Mouse (Mus musculus): Measurements from ENCODE around the gene Hdac7.
A peak's percentile ranks its signal among the peaks of the same experiment; 100 is the strongest.

Hdac7 gene

DNA sequence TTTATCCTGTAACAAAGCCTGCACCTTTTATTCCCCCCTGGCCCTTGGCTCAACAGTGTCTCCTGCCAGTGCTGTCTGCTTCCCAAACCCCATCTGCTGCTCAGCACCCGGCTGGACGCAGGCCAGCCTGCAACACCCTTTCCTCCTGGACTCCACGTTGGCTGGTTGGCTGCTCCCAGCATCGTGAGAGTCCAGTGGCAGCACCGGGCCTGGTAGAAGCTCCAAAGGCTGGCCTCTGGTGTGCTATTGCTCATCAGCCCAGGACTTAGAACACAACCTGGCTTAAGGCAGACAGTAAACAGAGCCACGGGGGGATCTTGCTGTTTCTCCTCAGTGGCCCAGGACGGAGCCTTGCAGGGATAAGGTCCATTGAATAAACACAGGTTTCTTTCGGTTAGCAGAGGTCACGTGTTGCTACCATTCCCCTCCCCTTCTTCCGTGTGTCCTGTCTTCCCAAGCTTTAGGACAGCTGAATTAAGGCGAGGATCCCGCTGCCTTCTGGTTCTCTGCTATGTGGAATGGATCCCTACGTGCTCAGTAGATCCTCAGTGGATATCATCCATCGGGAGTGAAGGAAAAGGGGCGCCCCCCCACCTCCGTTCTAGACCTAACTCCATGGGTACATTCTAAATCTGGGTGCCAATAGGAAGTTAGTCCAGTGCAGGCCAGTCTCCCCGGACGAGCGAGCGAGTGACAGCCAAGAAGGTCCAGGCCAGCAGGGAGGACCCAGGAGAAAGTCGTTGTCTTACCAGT lies 30.7 kb downstream of the Hdac7 start:
- peak; percentile 89 to 90 for DNase-seq

DNA sequence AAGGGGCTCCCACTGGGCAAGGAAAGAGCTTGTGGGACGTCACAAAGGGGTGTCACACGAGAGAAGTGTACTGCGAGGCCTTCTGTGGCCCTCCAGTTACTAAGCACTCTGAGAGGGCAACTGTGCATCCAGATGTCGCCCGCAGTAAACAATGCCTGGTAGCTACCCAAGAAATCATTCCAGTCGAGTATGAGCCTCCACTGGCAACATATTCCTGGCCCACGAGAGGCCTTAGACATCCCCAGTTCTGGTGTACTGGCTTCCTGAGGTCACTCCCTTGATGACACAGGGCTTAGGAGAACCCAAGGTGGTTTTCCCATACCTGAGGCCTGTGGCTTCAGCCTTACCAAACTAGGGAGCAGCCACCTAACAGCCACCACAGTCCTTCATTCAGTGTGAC lies 31.4 kb downstream of the Hdac7 start:
- no peak for DNase-seq

DNA sequence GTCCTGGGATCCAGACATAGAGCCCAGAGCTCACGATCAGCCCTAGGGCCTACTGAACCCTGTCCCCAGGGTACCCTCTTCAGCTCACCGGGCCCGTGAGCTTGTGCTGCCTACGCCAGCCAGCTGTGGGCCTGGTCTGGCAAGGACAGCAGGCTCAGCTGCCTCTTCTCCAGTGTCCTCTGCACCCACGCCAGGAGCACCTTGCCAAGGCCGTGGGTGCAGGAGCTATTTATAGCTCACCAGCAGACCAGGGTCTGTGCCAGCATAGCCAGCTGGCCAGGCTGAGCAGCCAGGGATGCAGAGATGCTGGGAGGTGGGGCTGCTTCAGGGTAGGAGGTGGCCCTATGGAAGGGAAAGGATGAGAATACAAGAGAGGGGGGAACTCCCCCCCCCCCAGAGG lies 32.2 kb downstream of the Hdac7 start:
- peak; percentile 84 to 90 for DNase-seq

DNA sequence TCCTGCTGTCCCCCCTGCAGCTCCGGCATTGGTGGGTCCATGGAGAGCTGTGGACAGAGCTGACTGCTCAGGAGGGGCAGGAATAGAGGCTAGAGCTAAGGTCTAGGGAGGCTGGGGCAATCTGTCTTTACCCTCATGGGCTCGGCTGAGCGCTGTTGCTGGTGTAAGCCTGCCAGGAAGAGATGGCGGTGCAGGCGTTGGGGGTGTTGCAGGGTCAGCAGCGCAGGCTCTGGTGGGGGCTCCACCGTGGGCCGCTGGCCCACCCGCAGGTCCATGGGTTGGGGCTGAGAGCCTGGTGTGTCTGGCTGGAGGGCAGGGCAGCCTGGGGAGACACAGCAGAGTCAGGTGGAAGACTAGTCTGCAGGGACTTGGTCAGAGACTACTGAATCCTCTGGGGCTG lies 33.0 kb downstream of the Hdac7 start:
- DNase-seq: no peak

DNA sequence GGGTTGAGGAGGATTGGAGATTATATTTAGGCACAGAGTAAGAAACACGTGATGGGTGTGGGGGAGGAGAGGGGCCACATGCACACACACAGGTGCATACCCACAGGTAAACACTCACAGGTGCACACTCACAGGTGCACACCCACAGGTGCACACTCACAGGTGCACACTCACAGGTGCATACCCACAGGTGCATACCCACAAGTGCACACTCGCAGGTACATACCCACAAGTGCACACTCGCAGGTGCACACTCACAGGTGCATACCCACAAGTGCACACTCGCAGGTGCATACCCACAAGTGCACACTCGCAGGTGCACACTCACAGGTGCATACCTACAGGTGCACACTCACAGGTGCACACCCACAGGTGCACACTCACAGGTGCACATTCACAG lies 33.9 kb downstream of the Hdac7 start:
- no peak for DNase-seq

DNA sequence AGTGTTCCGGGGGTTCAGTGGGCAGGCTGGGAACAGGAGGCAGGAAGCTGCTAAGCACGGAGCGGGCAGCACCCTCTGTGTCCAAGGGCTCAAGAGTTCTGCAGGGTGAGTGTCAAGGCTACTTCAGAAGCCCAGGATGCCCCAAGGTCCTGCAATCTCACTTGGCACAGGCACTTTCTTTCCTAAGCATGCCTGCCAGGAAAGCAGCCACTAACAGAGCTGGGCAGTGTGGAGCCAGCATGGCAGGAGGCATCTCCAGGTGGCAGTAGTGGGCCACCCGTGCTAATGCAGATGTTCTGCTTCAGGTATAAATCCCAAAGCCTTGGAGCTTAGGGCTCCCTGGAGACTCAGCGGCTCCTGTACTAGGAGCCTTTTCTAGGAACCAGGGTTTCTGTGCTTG lies 34.4 kb downstream of the Hdac7 start:
- DNase-seq: no peak

DNA sequence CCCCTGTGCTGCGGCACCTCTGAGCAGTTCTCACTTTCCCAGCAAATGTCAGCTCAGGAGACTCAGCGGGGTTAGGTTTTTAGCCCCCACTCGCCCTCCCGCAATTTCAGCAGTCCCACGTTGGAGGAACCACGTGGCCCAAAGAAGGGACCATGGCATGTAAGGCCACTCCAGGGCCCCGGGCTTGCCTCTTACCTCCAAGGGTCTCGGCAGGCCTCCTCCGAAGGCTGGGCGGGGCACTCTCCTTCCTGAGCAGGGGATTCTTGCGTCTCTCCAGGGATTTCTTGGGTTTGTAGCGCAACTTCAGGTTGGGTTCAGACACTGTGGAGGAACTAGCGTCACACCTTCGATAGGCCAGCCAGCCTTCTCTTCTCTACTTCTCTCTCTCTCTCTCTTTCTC lies 35.1 kb downstream of the Hdac7 start:
- DNase-seq: no peak

DNA sequence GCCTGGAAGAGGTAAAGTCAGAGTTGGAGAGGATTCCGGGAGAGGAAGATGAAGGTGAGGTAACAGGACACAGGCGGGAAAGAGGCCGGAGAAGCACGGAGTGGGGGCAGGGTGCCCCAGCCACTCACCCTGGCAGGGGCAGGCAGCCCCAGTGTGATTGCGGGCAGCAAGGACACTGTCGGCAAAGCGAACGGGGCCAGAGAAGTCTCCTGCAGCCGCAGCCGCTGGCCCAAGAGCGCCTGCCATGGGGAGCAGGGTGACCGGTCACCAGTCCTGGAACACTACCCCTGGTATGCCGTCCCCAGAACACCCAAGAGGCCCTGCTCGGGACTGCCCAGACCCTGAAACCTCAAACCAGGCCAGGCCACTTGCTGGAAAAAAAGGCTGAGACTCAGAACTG lies 35.8 kb downstream of the Hdac7 start:
- DNase-seq: no peak

DNA sequence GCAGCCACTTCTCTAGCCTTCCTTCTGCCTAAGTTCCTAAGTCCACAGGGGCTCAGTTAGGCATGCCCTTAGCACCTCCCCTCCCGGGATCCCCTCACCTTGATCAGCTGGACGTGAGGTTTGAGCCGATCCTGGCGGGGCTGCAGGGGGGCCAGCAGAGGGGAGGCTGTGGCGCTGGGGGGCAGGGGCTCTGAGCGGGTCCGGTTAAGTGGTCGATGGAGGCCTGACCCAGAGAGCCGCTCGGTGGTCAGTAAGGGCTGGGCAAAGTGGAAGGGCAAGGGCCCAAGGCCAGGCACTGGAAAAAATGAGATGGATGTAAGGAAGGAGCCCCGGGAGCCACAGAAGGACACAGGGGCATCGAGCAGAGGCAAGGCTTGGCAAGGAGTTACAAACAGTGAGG lies 36.4 kb downstream of the Hdac7 start:
- DNase-seq: no peak

DNA sequence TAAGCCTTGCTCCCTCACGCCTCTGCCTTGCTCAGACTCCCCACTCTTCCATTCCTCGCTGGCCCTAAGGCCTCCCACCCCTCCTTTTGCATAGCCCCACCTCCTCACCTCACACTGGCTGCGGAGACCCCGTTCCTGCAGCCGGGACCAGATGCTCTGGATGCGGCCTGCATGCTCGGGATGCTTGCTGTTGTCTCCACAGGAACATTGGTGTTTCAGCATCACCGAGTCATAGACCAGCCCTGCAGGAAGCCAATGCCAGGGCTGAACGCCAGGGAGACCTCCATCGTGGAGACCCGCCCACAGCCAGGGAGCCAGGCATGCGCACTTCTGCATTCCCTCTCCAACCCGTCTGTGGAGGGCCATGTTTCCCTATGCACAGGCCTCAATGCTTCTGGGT lies 41.7 kb downstream of the Hdac7 start:
- DNase-seq: no peak

DNA sequence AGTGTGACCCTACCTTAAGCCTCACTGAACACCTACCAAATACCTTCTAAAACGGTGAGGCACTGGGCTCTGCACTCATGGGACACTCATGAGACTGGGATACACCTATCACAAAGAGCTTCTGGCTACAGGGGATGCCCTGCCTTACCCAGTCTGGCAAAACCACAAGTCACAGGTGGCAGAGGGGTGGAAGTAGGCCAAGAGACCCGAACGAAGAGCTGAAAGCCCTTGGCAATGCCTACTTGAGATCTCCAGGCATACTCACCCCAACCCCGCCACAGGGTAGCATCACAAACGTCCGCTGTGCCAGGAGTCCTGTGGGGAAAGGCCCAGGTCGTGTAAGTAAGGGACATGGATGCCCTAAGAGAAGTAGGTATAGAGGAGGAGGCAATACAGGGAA lies 42.5 kb downstream of the Hdac7 start:
- peak in 1 of 2 experiments; percentile 59 for DNase-seq

DNA sequence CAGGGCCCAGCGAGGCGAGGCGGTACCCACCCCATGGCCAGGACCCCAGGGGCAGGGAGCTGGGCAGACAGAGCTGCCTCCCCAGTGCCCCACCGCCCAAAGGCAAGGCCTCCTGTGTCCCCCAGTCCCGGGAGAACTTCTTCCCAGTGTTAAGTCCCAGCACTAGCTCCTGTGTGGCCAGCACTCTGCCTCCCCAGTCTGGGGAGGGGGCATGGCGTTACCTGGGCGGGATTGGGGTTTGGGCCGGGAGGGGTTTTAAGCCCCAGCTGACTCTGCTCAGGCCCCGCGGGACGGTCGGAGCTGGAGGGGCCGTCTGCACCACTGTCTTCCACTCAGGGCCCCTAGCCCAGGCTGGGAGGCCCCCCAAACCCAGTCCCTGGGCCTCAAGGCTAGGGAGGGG lies 43.4 kb downstream of the Hdac7 start:
- no peak for DNase-seq

DNA sequence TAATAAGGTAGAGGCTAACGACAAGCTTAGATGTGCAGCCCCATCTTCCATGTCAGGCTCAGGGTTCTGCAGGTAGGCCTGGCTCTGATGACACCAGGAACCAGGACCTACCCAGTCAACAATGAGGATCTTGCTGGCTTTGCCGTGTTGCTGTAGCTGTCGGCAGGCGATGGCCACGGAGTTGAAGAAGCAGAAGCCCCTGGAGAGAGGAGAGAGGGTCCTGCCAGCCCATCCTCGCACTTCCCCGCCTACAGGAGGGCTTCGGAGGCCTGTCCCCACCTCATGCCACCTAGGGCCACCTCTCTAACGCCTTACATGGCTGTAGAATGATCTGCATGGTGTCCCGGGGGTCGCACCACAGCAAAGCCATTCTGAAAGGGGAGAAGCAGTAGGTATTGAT lies 44.9 kb downstream of the Hdac7 start:
- DNase-seq: no peak

DNA sequence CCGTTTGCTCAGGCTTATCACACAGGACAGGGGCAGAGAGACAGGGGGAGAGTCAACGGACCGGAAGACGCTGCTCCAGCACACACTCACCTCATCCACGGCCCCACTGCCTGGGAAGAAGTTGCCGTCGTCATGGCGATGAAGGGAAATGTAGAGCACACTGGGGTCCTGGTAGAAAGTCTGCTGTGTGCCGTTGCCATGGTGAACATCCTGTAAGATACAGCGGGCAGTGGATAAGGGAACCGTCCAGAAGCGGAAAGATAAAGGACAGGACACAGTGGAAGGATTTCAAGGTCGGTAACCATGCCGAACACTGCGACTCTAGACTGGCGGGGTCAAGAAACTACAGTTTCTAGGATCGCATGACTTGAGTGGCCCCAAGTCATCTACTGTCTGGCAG lies 46.2 kb downstream of the Hdac7 start:
- DNase-seq: no peak

DNA sequence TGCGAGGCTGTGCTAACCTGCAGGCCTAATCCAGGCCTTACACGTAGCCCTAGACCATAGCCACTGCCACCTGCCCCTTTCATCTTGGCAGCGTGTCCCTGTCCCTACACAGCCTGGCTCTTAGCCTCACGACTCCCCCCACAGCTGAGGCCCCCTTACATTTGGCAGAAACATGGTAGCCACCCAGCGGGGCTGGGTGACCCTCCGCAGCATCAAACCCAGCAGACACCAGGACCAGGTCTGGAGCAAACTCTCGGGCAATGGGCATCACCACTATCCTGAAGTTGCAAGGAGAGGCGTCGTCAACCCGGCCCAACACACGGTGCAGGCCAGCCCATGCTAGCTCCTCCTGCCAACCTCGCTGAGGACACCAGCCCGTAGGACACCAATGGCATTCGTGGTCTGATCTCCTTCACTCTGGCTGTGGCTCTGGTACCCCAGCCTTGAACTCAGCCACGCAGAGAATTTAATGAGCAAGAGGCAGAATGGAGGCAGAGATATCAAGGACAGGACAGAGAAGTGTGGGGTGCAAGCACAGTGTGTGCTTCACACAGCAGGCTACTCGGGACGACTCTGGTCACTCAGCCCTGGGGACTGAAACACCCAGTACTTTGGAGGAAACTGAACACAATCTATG lies 47.5 kb downstream of the Hdac7 start:
- no peak for DNase-seq

DNA sequence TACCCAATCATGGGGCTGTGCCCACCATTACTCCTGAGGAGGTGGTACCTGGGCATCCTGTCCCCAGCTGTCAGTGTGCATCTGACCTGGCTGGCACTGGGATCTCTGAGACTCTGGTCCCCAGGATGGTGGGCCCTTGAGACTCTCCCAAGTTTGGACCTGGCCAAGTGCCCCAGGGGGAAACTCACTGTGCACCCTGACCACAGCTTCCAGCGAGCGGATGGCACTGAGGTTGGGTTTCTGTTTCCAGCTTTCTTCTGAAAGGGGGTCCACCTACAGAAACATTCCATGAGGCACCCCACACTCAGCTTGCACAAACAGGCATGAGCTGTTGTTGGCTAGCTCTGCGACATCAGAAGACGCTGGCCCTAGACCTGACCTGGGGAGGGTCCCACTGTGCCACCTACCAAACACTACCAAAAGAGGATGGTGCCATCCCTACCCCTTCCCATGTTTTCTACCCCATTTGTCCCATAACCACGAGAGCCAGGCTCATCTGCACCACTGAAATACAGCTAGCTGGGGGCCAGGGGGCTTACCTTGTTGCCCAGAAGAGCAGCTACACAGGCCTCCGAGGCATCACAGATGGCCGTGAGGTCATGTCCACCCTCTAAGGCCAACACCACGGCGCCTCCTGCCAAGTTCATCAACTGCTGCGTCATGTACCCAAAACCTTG lies 48.6 kb downstream of the Hdac7 start:
- no peak for DNase-seq

DNA sequence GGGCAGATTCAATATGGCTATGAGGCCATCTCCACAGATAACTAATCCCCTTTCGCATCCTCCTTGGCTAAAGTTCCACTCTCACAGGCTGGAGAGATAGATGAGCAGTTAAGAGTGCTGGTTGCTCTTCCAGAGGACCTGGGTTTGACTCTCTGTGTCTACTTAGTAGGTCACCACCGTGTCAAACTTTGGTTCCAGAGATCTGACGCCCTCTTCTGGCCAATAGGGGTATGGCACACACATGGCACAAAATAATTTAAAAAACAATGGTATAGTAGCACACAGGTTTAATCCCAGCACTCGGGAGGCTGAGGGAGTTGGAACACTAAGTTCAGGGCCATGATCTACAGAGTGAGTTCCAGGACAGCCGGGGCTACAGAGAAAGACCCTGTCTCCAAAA lies 50.0 kb downstream of the Hdac7 start:
- no peak for DNase-seq

DNA sequence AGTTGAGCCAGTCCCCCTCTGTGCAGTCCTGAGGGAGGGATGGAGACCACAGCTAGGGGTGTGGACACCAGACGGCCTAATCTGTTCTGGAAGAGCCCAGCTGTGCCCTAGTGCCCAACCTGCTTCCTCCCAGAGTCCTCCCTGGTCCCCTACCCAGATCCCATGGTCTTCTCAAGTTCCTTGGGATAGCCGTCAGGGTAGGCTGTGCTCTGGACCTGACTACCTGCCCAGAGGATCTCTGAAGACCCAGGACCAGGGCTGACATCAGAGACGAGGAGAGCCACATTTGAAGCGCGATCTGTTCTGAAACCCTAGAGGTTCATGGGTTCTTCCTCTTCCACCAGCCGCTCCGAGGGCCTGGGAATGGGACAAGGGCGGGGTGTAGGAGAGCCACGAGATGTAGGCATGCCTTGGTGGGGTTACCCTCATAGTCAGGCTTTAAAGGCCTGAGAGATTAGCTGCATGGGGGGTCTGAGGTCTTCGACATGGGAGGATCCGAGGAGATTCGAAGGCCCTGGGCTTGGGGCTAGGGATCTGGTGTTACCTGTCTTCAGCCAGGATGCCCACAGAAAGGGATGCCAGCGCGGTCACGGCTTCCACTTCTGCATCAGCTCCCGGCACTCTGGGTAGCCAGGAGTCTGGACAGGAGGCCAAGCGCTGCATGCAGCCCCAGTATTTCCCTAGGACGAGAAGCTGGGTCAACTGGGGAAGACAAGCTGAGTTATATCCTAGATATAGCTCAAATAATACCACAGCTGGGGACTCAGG lies 50.7 kb downstream of the Hdac7 start:
- DNase-seq: no peak

DNA sequence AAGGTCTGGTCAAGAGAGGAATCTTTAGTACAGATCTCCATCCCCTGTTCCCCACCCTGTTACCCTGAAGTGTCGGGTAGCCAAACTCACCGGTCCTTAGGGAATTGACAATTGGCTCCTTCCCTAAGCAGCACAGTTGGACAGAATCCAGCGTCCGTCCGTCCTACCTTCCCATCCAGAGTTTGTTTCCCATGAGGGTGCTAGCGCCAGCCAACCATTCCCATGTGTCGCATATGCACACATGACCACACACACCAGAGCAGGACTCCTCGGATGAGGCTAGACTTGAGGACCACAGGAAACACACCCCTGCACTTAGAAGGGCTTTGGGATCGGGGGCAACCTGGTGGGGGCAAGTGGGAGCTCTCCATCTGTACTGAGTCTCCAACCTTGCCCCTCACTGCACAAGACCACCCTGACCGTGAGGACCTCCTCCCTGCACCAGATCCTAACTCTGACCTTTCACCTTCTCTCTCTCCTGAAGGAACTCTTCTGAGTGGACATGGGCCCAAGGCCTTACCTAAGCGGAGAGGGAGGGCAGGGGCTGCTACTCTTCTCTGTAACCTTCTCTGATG lies 53.1 kb downstream of the Hdac7 start:
- no peak for DNase-seq

DNA sequence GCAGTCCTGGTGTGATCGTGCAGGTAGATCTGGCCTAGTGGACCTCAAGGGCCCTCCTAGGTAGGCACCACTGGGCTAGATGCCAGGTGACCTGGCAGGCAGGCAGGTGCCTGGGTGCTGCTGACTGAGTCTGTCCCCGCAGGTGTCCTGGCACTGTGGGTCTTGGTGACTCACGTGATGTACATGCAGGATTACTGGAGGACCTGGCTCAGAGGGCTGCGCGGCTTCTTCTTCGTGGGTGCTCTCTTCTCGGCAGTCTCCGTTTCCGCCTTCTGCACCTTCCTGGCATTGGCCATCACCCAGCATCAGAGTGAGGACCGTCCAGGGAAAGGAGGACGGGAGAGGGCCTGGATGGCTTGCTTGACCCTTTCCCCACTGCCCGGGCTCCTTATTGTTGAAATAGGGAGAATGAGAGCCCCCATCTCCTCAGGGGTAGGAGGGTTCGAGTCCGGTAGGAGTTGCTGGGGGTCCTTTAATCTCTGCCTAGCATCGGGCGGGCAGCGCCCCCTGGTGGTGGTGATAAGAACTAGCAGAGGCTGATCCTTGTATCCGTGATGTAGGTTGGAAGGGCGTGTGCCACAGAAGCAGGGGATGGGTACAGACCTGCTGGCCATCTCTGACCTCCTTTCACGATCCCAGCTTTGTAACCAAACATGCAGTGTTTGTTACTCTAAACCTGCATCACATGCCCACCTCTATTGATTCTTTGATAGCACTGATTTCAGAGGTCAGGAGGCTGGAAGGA lies 54.4 kb downstream of the Hdac7 start:
- DNase-seq: peak; percentile 79 to 84

DNA sequence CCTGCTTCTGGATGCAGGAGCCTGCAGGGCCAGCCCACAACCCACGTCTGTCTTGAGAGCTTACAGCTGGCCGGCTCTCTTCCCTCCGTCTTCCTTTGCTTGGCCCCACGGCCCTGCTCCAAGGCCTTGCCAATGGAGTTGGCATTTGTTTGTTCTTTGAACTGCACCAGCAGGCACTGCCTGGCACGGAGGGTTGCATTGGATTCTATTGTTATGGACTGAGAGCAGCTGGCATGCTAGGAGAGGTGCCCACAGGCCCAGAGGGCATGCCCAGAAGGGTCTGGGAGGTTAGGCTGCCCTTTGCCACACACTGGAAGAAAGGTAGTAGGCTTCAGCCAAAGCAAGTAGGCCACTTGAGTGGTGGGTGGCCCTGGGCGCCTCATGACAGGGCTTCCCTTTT lies 55.5 kb downstream of the Hdac7 start:
- DNase-seq: peak; percentile 73 to 80
